Mouse (Mus musculus): ENCODE data around the gene Nosip.

DNA sequence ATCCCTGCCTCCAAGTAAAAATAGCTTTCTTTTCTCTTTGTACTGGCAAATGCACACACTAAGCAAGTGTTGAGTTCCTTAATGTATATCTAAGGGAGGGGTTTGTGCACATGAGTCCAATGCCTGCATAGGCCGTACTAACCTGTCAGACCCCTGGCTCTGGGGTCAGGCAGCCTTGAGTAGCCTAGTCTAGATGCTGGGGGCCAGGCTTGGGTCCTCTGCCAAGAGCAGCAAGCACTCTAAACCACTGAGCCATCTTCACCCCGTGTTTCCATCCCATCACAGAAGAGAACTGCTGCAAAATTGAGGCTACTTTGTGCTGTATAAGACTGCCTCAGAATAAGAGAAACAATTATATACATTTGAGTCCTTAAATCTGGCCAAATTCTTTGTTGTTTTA lies 15.6 kb downstream of the Nosip start:
- TF ChIP-seq CTCF (IDR thresholded peaks at IDR 0.05; ENCODE audit: borderline replicate concordance, insufficient read depth, low read length) = no peak
- TF ChIP-seq POLR2A (IDR thresholded peaks at IDR 0.05; ENCODE audit: low read depth, low read length) = no peak
